Mouse (Mus musculus): ENCODE results near the gene Serpinb6e. TPM values are rescaled to one million over a fixed set of nuclear protein-coding genes. Genes with fewer than 3 reads are reported as not detected.

Serpinb6e gene
- total RNA-seq (2023), result not detected in 2 replicates

DNA sequence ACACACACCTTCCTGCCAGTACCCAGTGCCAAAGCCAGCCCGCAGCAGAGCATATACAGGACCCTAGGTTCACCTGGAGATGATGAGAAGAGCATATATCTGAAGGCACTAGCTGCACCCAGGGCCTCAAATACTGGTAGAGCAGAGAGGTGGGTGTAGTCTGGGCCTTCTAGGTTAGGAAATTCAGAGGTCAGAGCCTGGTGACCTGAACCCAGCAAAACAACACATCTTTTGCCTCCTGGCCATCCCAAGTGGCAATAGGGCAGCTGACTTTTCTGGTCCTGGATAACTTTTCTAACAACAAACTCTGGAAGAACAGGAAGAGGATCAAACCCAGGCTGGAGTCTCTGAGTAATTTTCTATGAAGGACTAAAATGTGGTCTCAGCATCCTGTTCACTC lies at the start of gene Serpinb6e:
Serpinb6e (minus strand) TSS at position 101 of the 400 bp plus-strand sequence.

Other genes starting within 250 kb of the Serpinb6e start
- gene Serpinb6d, start 182.0 kb downstream of the Serpinb6e start, total RNA-seq (2023), result not detected in 2 replicates
- not detected in 2 replicates for gene Serpinb6c, start 62.3 kb upstream of the Serpinb6e start, total RNA-seq (2023)
- gene Nqo2, start 121.3 kb upstream of the Serpinb6e start, total RNA-seq (2023), result 17.4 and 21.4 TPM in 2 replicates
- 85.3 and 113 TPM in 2 replicates for gene Ripk1, start 159.0 kb upstream of the Serpinb6e start, total RNA-seq (2023)
- 16.6 and 18.1 TPM in 2 replicates for gene Serpinb6a, start 159.4 kb upstream of the Serpinb6e start, total RNA-seq (2023)
- 10.6 and 11.1 TPM in 2 replicates for gene Bphl, start 194.2 kb upstream of the Serpinb6e start, total RNA-seq (2023)
- gene Tubb2a, start 234.6 kb upstream of the Serpinb6e start, total RNA-seq (2023), result 16.4 and 20.3 TPM in 2 replicates

All from neutrophil, adult 65 days (primary cell).